Mouse (Mus musculus): Measurements from ENCODE around the gene Map2k4. TPM values are rescaled to one million over a fixed set of nuclear protein-coding genes. Genes with fewer than 3 reads are reported as not detected.

Gene Map2k4
- polyA plus RNA-seq, 1 experiment from 2014 or later, result 100 TPM

DNA sequence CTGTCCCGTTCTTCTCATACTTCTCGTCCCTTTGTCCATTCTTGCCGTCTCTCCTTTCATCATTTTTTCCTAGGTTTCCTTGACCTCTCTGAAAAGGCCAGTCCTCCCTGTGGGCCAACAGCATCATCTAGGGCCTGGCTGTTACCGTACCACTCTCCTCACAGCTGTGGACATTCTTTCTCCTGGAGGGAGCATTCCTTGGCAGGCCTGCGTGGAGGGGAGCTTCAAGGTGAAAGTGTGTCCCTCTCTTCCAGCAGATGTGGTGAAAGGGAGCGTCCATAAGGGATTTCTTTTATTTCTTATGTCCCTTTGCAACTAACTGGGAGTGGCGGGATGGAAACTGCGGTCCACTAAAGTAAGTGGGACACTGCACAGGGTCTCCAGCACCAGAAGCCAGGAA lies 134.2 kb downstream of the Map2k4 start:
- Histone ChIP-seq H3K4me1 (ENCODE audit: control insufficient read depth, insufficient read depth, low read length) (no peaks in the 10 kb centered on the region), H3K4me2 (ENCODE audit: low read length) (no peak overlapping the region), H3K9ac (replicated peaks; ENCODE audit: low read length) (no peak overlapping the region), H3K9me3 (ENCODE audit: control insufficient read depth, low read length) (no peaks in the 10 kb centered on the region), H3K4me3 (replicated peaks; ENCODE audit: low read depth, low read length) (no peak overlapping the region), H3K27ac (replicated peaks; ENCODE audit: low read depth, low read length) (no peak overlapping the region), H3K27me3 (ENCODE audit: control insufficient read depth, insufficient read depth, low read length) (no peaks in the 10 kb centered on the region), H3K36me3 (ENCODE audit: control insufficient read depth, insufficient read depth, low read length) (no peaks in the 10 kb centered on the region)
- WGBS, result 89% methylated on average over 8 of the region's 8 CpGs
- ATAC-seq (ENCODE audit: low FRiP score, low TSS enrichment), result no peak
- DNase-seq, result no peak

GRCm38 (mm10) chr11:65651426-65651825 lies 136.7 kb downstream of the Map2k4 start:
- Histone ChIP-seq H3K4me2 (ENCODE audit: low read length) (no peak overlapping the region), H3K27me3 (ENCODE audit: control insufficient read depth, insufficient read depth, low read length) (no peaks in the 10 kb centered on the region), H3K9ac (replicated peaks; ENCODE audit: low read length) (no peak overlapping the region), H3K4me3 (replicated peaks; ENCODE audit: low read depth, low read length) (no peak overlapping the region), H3K9me3 (ENCODE audit: control insufficient read depth, low read length) (no peaks in the 10 kb centered on the region), H3K4me1 (ENCODE audit: control insufficient read depth, insufficient read depth, low read length) (no peaks in the 10 kb centered on the region), H3K27ac (replicated peaks; ENCODE audit: low read depth, low read length) (no peak overlapping the region), H3K36me3 (ENCODE audit: control insufficient read depth, insufficient read depth, low read length) (no peaks in the 10 kb centered on the region)
- no peak for ATAC-seq (ENCODE audit: low FRiP score, low TSS enrichment)
- 80% methylated on average over 7 of the region's 7 CpGs for WGBS
- no peak for DNase-seq

- Histone ChIP-seq H3K4me2 (ENCODE audit: low read length) (no peak overlapping the region), H3K36me3 (ENCODE audit: control insufficient read depth, insufficient read depth, low read length) (no peaks in the 10 kb centered on the region), H3K9ac (replicated peaks; ENCODE audit: low read length) (no peak overlapping the region), H3K9me3 (ENCODE audit: control insufficient read depth, low read length) (no peaks in the 10 kb centered on the region), H3K4me3 (replicated peaks; ENCODE audit: low read depth, low read length) (no peak overlapping the region), H3K27me3 (ENCODE audit: control insufficient read depth, insufficient read depth, low read length) (no peaks in the 10 kb centered on the region), H3K27ac (replicated peaks; ENCODE audit: low read depth, low read length) (no peak overlapping the region), H3K4me1 (ENCODE audit: control insufficient read depth, insufficient read depth, low read length) (no peaks in the 10 kb centered on the region)
- peak; percentile 9 for DNase-seq
- WGBS, result 63% methylated on average over 4 of the region's 4 CpGs
- no peak for ATAC-seq (ENCODE audit: low FRiP score, low TSS enrichment)
Observed at GRCm38 (mm10) chr11:65649956-65650715, 138.0 kb downstream of the Map2k4 start.

- no peak for ATAC-seq (ENCODE audit: low FRiP score, low TSS enrichment)
- Histone ChIP-seq H3K27me3 (ENCODE audit: control insufficient read depth, insufficient read depth, low read length) (no peaks in the 10 kb centered on the region), H3K9me3 (ENCODE audit: control insufficient read depth, low read length) (no peaks in the 10 kb centered on the region), H3K4me1 (ENCODE audit: control insufficient read depth, insufficient read depth, low read length) (no peaks in the 10 kb centered on the region), H3K4me2 (ENCODE audit: low read length) (no peak overlapping the region), H3K4me3 (replicated peaks; ENCODE audit: low read depth, low read length) (no peak overlapping the region), H3K9ac (replicated peaks; ENCODE audit: low read length) (no peak overlapping the region), H3K27ac (replicated peaks; ENCODE audit: low read depth, low read length) (no peak overlapping the region), H3K36me3 (ENCODE audit: control insufficient read depth, insufficient read depth, low read length) (no peaks in the 10 kb centered on the region)
- no peak for DNase-seq
- 89% methylated on average over 4 of the region's 4 CpGs for WGBS
Observed at GRCm38 (mm10) chr11:65649469-65649868, 138.6 kb downstream of the Map2k4 start.

- Histone ChIP-seq H3K9me3 (ENCODE audit: control insufficient read depth, low read length) (no peaks in the 10 kb centered on the region), H3K9ac (replicated peaks; ENCODE audit: low read length) (no peak overlapping the region), H3K4me2 (ENCODE audit: low read length) (no peak overlapping the region), H3K36me3 (ENCODE audit: control insufficient read depth, insufficient read depth, low read length) (no peaks in the 10 kb centered on the region), H3K4me3 (replicated peaks; ENCODE audit: low read depth, low read length) (no peak overlapping the region), H3K27me3 (ENCODE audit: control insufficient read depth, insufficient read depth, low read length) (no peaks in the 10 kb centered on the region), H3K4me1 (ENCODE audit: control insufficient read depth, insufficient read depth, low read length) (no peaks in the 10 kb centered on the region), H3K27ac (replicated peaks; ENCODE audit: low read depth, low read length) (no peak overlapping the region)
- no peak for ATAC-seq (ENCODE audit: low FRiP score, low TSS enrichment)
- DNase-seq, result no peak
- 93% methylated on average over 5 of the region's 5 CpGs for WGBS
Observed at GRCm38 (mm10) chr11:65646314-65646713, 141.8 kb downstream of the Map2k4 start.

GRCm38 (mm10) chr11:65644539-65644938 lies 143.6 kb downstream of the Map2k4 start:
- no peak for DNase-seq
- no peak overlapping the region for H3K4me2 ChIP-seq (ENCODE audit: low read length)
- H3K4me3 ChIP-seq (replicated peaks; ENCODE audit: low read depth, low read length), result no peak overlapping the region
- H3K27me3 ChIP-seq (ENCODE audit: control insufficient read depth, insufficient read depth, low read length), result no peaks in the 10 kb centered on the region
- WGBS, result 52% methylated on average over 4 of the region's 4 CpGs
- H3K4me1 ChIP-seq (ENCODE audit: control insufficient read depth, insufficient read depth, low read length), result no peaks in the 10 kb centered on the region
- H3K36me3 ChIP-seq (ENCODE audit: control insufficient read depth, insufficient read depth, low read length), result no peaks in the 10 kb centered on the region
- no peak for ATAC-seq (ENCODE audit: low FRiP score, low TSS enrichment)
- H3K27ac ChIP-seq (replicated peaks; ENCODE audit: low read depth, low read length), result no peak overlapping the region
- no peak overlapping the region for H3K9ac ChIP-seq (replicated peaks; ENCODE audit: low read length)
- H3K9me3 ChIP-seq (ENCODE audit: control insufficient read depth, low read length), result no peaks in the 10 kb centered on the region

DNA sequence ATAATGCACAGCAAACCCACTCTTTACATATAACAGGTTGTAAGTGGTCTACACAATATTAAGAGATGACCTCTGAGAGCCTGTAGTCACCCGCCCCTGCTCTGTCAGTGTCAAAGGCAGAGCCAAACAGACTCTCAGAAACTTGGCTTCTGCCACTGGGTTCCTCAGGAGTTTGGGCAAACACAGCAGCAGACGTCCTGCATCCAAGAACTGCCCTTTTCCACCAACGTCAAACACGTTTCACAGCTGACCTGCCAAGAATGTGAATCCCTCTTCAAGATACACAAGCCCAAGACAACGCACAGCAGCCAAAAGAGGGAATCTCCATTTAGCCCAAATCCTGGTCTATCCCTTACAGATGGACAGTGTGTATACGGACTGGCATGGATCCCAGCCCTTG lies 147.8 kb downstream of the Map2k4 start:
- no peaks in the 10 kb centered on the region for H3K9me3 ChIP-seq (ENCODE audit: control insufficient read depth, low read length)
- H3K27ac ChIP-seq (replicated peaks; ENCODE audit: low read depth, low read length), result no peak overlapping the region
- no peak overlapping the region for H3K4me3 ChIP-seq (replicated peaks; ENCODE audit: low read depth, low read length)
- WGBS, result 88% methylated on average over 6 of the region's 6 CpGs
- H3K27me3 ChIP-seq (ENCODE audit: control insufficient read depth, insufficient read depth, low read length), result no peaks in the 10 kb centered on the region
- H3K4me1 ChIP-seq (ENCODE audit: control insufficient read depth, insufficient read depth, low read length), result no peaks in the 10 kb centered on the region
- ATAC-seq (ENCODE audit: low FRiP score, low TSS enrichment) (no peak), DNase-seq (no peak)
- H3K9ac ChIP-seq (replicated peaks; ENCODE audit: low read length), result no peak overlapping the region
- H3K36me3 ChIP-seq (ENCODE audit: control insufficient read depth, insufficient read depth, low read length), result no peaks in the 10 kb centered on the region
- H3K4me2 ChIP-seq (ENCODE audit: low read length), result no peak overlapping the region

MicroRNA genes within 50 kb of the gene (microRNA counts, 519-probe panel; counts per million panel counts)
- microRNA mmu-miR-744, result not detected

Small RNAs within 50 kb of the gene (microRNA-seq; reads per million reads assigned to microRNA genes)
- 9,461 reads per million, percentile 95 among the genes with 10 or more reads in this experiment for gene Mir744

Other genes with a start within 250 kb of the Map2k4 start
- 14.4 and 19.2 TPM in 2 replicates for gene Zkscan6, start 18.9 kb upstream of the Map2k4 start, polyA plus RNA-seq (2014; fragmentation: Nextera tagmentation; extraction: Ambion mirVana)